Mouse (Mus musculus) CH12.LX (cell line): ENCODE results near the gene Trp53inp2. TPM values are rescaled to one million over a fixed set of nuclear protein-coding genes. Genes with fewer than 3 reads are reported as not detected.

Experiments
- DNase-seq: peaks from one replicate; pipeline ENCODE4 v3.0.0-alpha.2; 2013; ENCODE audit errors: extremely low read depth
- H3K27ac ChIP-seq: 2 replicates; pipeline ENCODE4 v1.5.1; 2012; ENCODE audit warnings: low read depth, mild to moderate bottlenecking, control low read depth, moderate library complexity; ENCODE audit not compliant: insufficient read depth
- H3K27me3 ChIP-seq: replicated peaks from 2 replicates; pipeline ENCODE3; 2012; ENCODE audit warnings: inconsistent platforms
- H3K36me3 ChIP-seq, 2 experiments: replicated peaks in 1 of 2; 2 replicates each; pipeline versions ENCODE3 to v1.6.1; 2012; ENCODE audit warnings: inconsistent platforms in 1 of 2, low read length in 1 of 2, mild to moderate bottlenecking in 1 of 2, mixed read lengths in 1 of 2, moderate library complexity in 1 of 2; ENCODE audit not compliant: control insufficient read depth in 1 of 2, insufficient read depth in 1 of 2
- H3K4me1 ChIP-seq, 2 experiments: 2 replicates each; pipeline ENCODE4 v1.6.1; 2012; ENCODE audit warnings: inconsistent platforms in 1 of 2, moderate library complexity in 1 of 2; ENCODE audit not compliant: insufficient read depth in 2 of 2, control insufficient read depth in 1 of 2
- H3K4me2 ChIP-seq: 2 replicates; pipeline ENCODE4 v1.6.1; 2012; ENCODE audit warnings: low read depth, mild to moderate bottlenecking, control low read depth; ENCODE audit not compliant: poor library complexity, insufficient read depth, severe bottlenecking
- H3K4me3 ChIP-seq, 3 experiments: fragments of 150-350 bp in 1 of 3; sonication (generic) in 1 of 3; replicated peaks in 1 of 3; 2 replicates each; pipeline versions ENCODE3 to v1.5.1; 2011 to 2012; ENCODE audit warnings: low read depth in 2 of 3, low read length in 2 of 3, mild to moderate bottlenecking in 2 of 3, moderate library complexity in 2 of 3, control low read depth in 1 of 3, improper control_type of control experiment in 1 of 3, inconsistent platforms in 1 of 3, mixed read lengths in 1 of 3; ENCODE audit not compliant: poor library complexity in 1 of 3
- H3K79me2 ChIP-seq: replicated peaks from 2 replicates; pipeline ENCODE4 v1.6.1; 2012; ENCODE audit warnings: mild to moderate bottlenecking, moderate library complexity; ENCODE audit not compliant: control insufficient read depth, poor library complexity, insufficient read depth, severe bottlenecking; ENCODE audit errors: extremely low read depth
- H3K9ac ChIP-seq: 2 replicates; pipeline ENCODE4 v1.6.1; 2012; ENCODE audit warnings: low read depth, mild to moderate bottlenecking, control low read depth, moderate library complexity; ENCODE audit not compliant: insufficient read depth
- H3K9me3 ChIP-seq: replicated peaks from 2 replicates; pipeline ENCODE3; 2012; ENCODE audit warnings: low read length, inconsistent platforms, mixed read lengths
- CHD1 ChIP-seq: IDR thresholded peaks from 2 replicates; pipeline ENCODE4 v1.6.1; 2012; ENCODE audit warnings: low read depth, low read length, improper control_type of control experiment, inconsistent platforms
- CHD2 ChIP-seq: IDR thresholded peaks from 2 replicates; pipeline ENCODE4 v1.6.1; 2011; ENCODE audit warnings: low read length, improper control_type of control experiment
- ELF1 ChIP-seq: IDR thresholded peaks from 2 replicates; pipeline ENCODE4 v1.6.1; 2014; ENCODE audit warnings: low read depth, mild to moderate bottlenecking, inconsistent platforms, low read length, improper control_type of control experiment
- GABPA ChIP-seq: IDR thresholded peaks from 2 replicates; pipeline ENCODE4 v1.6.1; 2012; ENCODE audit warnings: low read depth, low read length, improper control_type of control experiment, inconsistent platforms; ENCODE audit not compliant: insufficient replicate concordance
- JUND ChIP-seq: conservative IDR thresholded peaks from 2 replicates; pipeline ENCODE4 v1.6.1; 2011; ENCODE audit warnings: low read depth, low read length, improper control_type of control experiment
- MAZ ChIP-seq: IDR thresholded peaks from 2 replicates; pipeline ENCODE4 v1.6.1; 2012; ENCODE audit warnings: low read depth, mild to moderate bottlenecking, inconsistent platforms, low read length, improper control_type of control experiment, moderate library complexity
- NELFE ChIP-seq: IDR thresholded peaks from 2 replicates; pipeline ENCODE4 v1.6.1; 2011; ENCODE audit warnings: low read depth, low read length, improper control_type of control experiment
- POLR2A ChIP-seq: IDR thresholded peaks from 2 replicates; pipeline ENCODE4 v1.6.1; 2011; ENCODE audit warnings: low read depth, mild to moderate bottlenecking, improper control_type of control experiment, low read length
- SIN3A ChIP-seq: IDR thresholded peaks from 2 replicates; pipeline ENCODE4 v1.6.1; 2012; ENCODE audit warnings: low read length, improper control_type of control experiment, inconsistent platforms
- SMC3 ChIP-seq: IDR thresholded peaks from 2 replicates; pipeline ENCODE4 v1.6.1; 2011; ENCODE audit warnings: low read depth, low read length, improper control_type of control experiment
- TCF12 ChIP-seq: IDR thresholded peaks from 2 replicates; pipeline ENCODE4 v1.6.1; 2014; ENCODE audit warnings: low read depth, mild to moderate bottlenecking, inconsistent platforms, low read length, improper control_type of control experiment
- USF2 ChIP-seq: conservative IDR thresholded peaks from 2 replicates; pipeline ENCODE4 v1.6.1; 2011; ENCODE audit warnings: low read depth, low read length, improper control_type of control experiment
- ZNF384 ChIP-seq: IDR thresholded peaks from 2 replicates; pipeline ENCODE4 v1.6.1; 2012; ENCODE audit warnings: low read depth, low read length, improper control_type of control experiment, inconsistent platforms
- dilution Hi-C: fragments of 300-500 bp; cut with MboI; formaldehyde crosslinking; loops from 2 replicates; pipeline ENCODE4 v1.14.3; 2020; ENCODE audit warnings: low sequenced_read_pairs; ENCODE audit not compliant: extremely low pct_unique_long_range_greater_than_20kb, extremely low pct_ligation_motif_present
- in situ Hi-C: fragments of 300-500 bp; cut with MboI; formaldehyde crosslinking; loops from 3 replicates; pipeline ENCODE4 v1.14.3; 2019; ENCODE audit warnings: low sequenced_read_pairs, low pct_ligation_motif_present, low pct_unique_long_range_greater_than_20kb, mixed read lengths
- polyA plus RNA-seq: library from polyadenylated mRNA; unstranded; fragments of >175 nt; gene quantifications from 2 replicates; pipeline ENCODE4 v1.2.1, GENCODE M21; 2012; ENCODE audit warnings: low read depth; ENCODE audit not compliant: insufficient read length
- total RNA-seq, 2 experiments: library from RNA; depleted of rRNA; stranded (reverse); fragments of 300-350 nt in 1 of 2; fragments of >200 nt in 1 of 2; gene quantifications; 2 replicates each; pipeline ENCODE4 v1.2.3; 2012 to 2014

The Trp53inp2 gene
- total RNA-seq (2012; rRNA removed) (2.9 and 3.9 TPM in 2 replicates), total RNA-seq (2014; rRNA removed) (1.9 and 2.4 TPM in 2 replicates), polyA plus RNA-seq (6.4 and 6.9 TPM in 2 replicates)

DNA sequence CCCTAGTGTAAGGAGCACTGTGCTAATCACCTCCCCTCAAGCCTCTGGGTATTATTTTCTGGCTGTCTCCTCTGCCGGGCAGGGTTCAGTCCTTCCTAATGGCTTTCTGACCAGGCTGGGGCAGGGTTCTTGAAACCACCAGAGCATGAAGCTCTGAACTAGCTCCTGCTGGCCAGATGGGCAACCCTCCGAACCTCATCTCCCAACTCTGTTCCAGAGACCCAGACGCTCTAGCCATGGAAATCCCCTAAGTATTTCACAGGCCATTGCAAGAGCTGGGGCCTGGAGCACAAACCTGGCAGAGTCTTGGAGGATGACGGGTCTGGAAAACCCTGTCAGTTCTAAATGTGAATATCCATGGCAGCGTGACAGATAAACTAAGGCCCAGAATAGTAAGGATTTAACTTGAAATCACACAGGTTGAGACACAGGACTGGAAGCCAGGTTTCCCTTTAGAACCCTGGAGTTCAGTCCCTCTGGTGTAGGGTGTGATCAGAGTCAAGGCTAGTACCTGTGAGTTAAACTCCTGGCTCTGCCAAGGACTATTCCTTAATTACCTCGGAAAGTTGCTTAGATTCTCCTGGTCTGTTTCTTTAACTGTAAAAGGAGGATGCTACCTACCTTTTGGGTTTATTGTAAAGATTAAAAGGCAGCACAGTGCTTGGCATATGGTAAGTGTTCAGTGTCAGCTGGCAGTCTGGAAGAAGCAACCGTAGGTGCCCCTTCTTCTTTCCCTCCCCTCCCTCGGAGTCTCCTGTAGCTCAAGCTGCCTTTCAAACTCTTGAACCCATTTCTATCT, at the start of gene Trp53inp2:
Trp53inp2 (plus strand) TSS at position 799 of the 799 bp plus-strand sequence.
- H3K4me2 ChIP-seq: peak within 1 kb of the TSS; percentile 98
- no peaks in the 10 kb centered on the region for H3K79me2 ChIP-seq
- H3K9ac ChIP-seq: peak within 1 kb of the TSS; percentile 83
- no peaks in the 10 kb centered on the region for H3K9me3 ChIP-seq
- H3K4me3 ChIP-seq: peak within 1 kb of the TSS; percentile 71 to 91 (median 75)
- H3K4me1 ChIP-seq: peaks cover 3 to 23% of the 10 kb centered on the region in 2 experiments; a peak in 3 of 4 replicates
- no peak for DNase-seq
- peak within 1 kb of the TSS; percentile 75 for H3K27ac ChIP-seq
- H3K27me3 ChIP-seq: peaks cover 27% of the 10 kb centered on the region
- dilution Hi-C loops: no loop called here
- H3K36me3 ChIP-seq: peaks cover 0 to under 1% of the 10 kb centered on the region in 2 experiments
- TF ChIP-seq POLR2A: no peak
- 0 out of 2 replicates have a peak, but pooled peaks have one; percentile 17 for TF ChIP-seq NELFE
- TF ChIP-seq GABPA: no peak
- TF ChIP-seq ZNF384: no peak
- peak; percentile 44; the same call in 1 of the 2 replicates for TF ChIP-seq SIN3A
- no peak for TF ChIP-seq USF2
- TF ChIP-seq TCF12: no peak
- TF ChIP-seq SMC3: no peak
- no peak for TF ChIP-seq JUND
- no peak for TF ChIP-seq ELF1
- TF ChIP-seq, all 38 proteins: peak for 2
- in situ Hi-C loops: loop anchor here (25.0 kb wide), 1 partner anchor 293 kb away; no protein-coding TSS in a partner anchor

DNA sequence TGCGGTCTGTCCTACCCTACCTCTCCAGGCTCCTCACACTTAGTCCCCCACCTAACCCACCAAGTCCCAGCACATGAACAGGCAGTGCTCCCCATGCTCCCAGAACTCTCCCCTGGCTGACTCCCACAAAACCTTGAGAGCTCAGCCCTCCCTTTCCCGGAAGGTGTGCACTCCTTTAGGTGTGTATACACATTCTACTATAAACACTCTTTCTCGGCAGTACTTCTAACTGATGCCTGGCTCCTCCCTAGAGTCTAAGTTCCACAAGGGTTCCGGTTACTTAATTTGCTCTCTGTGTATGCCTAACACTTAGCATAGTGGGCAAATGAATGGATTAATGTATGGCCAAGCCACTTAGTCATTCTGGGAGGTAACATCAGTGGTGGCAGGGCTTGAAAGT, 49.5 kb upstream of the Trp53inp2 start:
- in situ Hi-C loops (no loop called here), dilution Hi-C loops (no loop called here)
- Histone ChIP-seq H3K9ac (no peak overlapping the region), H3K27ac (no peak overlapping the region), H3K79me2 (no peaks in the 10 kb centered on the region), H3K4me1 (no peaks in the 10 kb centered on the region), H3K4me3 (no peak overlapping the region), H3K4me2 (no peak overlapping the region), H3K36me3 (peaks cover 26 to 80% of the 10 kb centered on the region in 2 experiments), H3K27me3 (no peaks in the 10 kb centered on the region), H3K9me3 (no peaks in the 10 kb centered on the region)
- DNase-seq: no peak
- TF ChIP-seq MAZ: no peak
- no peak for TF ChIP-seq CHD1
- TF ChIP-seq ZNF384: no peak
- no peak for TF ChIP-seq CHD2
- TF ChIP-seq SIN3A: no peak
